ENCODE assay signal across 13 mouse cellular contexts in the genomic region with DNA sequence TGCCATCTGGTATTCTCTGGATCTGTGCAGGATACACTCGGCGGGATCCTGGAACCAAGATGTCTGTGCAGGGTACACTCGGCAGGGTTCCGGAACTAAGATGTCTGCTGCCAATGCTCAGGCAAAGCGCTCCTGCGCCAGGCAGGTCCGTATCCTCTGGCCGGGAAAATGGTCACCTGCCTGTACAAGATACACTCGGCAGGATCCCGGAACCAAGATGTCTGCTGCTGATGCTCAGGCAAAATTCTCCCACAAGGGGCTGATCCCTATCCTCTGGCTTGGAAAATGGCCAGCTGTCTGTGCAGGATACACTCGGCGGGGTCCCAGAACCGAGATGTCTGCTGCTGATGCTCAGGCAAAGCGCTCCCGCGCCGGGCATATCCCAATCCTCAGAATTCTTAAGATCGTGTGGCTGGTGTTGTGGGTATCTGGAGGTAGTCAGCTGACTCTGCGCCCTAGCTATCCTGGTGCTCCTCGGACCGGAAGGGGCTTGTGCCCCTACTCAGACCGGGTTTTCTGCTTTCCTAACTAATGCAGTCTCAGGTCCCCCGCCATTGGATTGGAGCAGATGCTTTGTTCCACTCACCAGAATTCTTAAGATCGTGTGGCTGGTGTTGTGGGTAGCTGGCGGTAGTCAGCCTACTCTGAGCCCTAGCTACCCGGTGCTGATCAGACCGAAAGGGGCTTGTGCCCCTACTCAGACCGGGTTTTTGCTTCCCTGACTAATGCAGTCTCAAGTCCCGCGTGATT. TPM values are rescaled to one million over a fixed set of nuclear protein-coding genes. Genes with fewer than 3 reads are reported as not detected.
"Had no signal": no experiment of that assay in that cellular context is flagged by ENCODE, and none has a peak within 500 bp of the region (broad histone marks: within the 10 kb centered on the region; RNA-seq: fewer than 3 reads in every experiment).

No protein-coding gene starts in this region.

RNA-seq across cellular contexts. Expression of a gene that starts 43.7 kb away (rescaled TPM):
- polyA plus RNA-seq: liver, embryonic 16.5 days; lung, embryonic 14.5 days; lung, embryonic 16.5 days; macrophage; midbrain, embryonic 11.5 days; midbrain, embryonic 13.5 days; midbrain, embryonic 15.5 days; neural tube, embryonic 12.5 days; neural tube, embryonic 14.5 days; spleen, adult 2 months; stomach, postnatal 0 days; testis, adult 2 months; thymus, adult 2 months had no signal
